Mouse (Mus musculus): Measurements from ENCODE around the gene Actb. TPM values are rescaled to one million over a fixed set of nuclear protein-coding genes. Genes with fewer than 3 reads are reported as not detected.
A peak's percentile ranks its signal among the peaks of the same experiment; 100 is the strongest.

Gene Actb
- total and polyA plus RNA-seq, 2 experiments = 726 to 1,398 TPM

DNA sequence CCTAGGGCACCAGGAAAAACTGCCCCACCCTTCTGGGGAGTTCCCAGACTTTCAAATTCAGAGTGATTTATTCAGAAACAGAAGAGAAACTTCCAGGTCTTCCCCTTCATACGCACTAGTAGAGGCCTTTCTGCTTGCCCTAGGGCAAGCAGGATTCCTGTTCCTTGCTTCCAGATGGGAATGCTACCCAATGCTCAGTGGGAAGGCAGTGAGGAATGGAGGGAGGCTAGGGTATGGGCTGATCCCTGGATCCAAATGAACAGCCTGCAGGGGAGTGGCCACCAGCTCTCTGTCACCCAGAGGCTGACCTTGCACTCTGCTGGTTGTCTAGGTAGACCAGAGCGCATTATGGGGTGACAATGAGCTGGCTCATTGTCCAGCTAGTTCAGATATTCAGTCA, 5.1 kb upstream of the Actb start:
- H3K4me1 ChIP-seq (ENCODE audit: control insufficient read depth, insufficient read depth, low read length) = peaks cover 45% of the 10 kb centered on the region
- no peaks in the 10 kb centered on the region for H3K27me3 ChIP-seq (ENCODE audit: control insufficient read depth, insufficient read depth, low read length)
- no peak overlapping the region for H3K4me3 ChIP-seq (ENCODE audit: insufficient read depth, low read depth, low read length)
- H3K9ac ChIP-seq (ENCODE audit: low read depth, low read length) = no peak overlapping the region
- DNase-seq (ENCODE audit: extremely low read depth, low read depth, low spot score) = peak; percentile 25
- no peak overlapping the region for H3K27ac ChIP-seq (replicated peaks; ENCODE audit: insufficient read depth, low read depth, low read length)
- H3K79me2 ChIP-seq (ENCODE audit: control insufficient read depth, insufficient read depth, low read length) = no peaks in the 10 kb centered on the region
- 63% methylated on average over 2 of the region's 2 CpGs for WGBS
- no peak for TF ChIP-seq CTCF (IDR thresholded peaks at IDR 0.05; ENCODE audit: low read depth, low read length)
- TF ChIP-seq POLR2A (IDR thresholded peaks at IDR 0.05; ENCODE audit: extremely low read depth, insufficient read depth, low read length) = no peak
- no peaks in the 10 kb centered on the region for H3K36me3 ChIP-seq (ENCODE audit: control insufficient read depth, insufficient read depth, low read length)

DNA sequence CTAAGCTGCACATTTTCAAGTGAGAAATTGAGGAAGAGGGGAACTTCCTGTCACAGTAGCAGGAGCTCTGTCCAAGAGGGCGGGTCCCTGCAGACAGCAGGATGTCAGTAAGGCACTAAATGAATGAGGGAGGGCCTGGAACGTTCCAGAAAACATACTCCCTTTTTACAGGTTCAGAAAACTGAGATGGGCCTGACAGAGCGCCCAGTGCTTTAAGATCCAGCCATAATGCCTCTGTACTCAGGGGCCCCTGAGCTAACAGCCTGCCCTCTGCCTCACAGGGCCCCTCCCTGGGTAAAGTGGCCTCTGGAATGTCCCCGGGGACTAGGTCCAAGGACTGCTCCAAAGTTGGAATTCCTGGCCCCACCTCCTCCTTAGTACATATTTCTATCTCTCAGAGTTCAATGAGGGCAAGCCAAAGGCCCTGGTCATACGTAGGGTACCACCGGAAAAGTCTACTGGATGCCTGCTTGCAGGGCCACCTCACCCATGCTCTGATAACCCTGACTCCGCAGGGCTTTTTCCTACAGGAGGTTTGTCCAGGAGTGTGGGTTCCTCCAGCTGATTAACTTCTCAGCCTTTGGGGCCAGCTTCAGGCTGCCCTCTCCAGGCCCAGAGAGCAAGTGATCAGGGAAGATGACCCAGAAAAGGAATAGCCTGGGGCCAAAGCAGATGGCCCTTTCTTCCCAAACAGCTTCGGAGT, 3.2 kb upstream of the Actb start:
- Histone ChIP-seq H3K36me3 (ENCODE audit: control insufficient read depth, insufficient read depth, low read length) (peaks cover 7% of the 10 kb centered on the region), H3K4me1 (ENCODE audit: control insufficient read depth, insufficient read depth, low read length) (peaks cover 37% of the 10 kb centered on the region), H3K79me2 (ENCODE audit: control insufficient read depth, insufficient read depth, low read length) (peaks cover 3% of the 10 kb centered on the region; the same call in 1 of the 2 replicates), H3K9ac (ENCODE audit: low read depth, low read length) (peak overlapping the region; percentile 12), H3K4me3 (ENCODE audit: insufficient read depth, low read depth, low read length) (no peak overlapping the region), H3K27me3 (ENCODE audit: control insufficient read depth, insufficient read depth, low read length) (no peaks in the 10 kb centered on the region), H3K27ac (replicated peaks; ENCODE audit: insufficient read depth, low read depth, low read length) (peak overlapping the region; percentile 87)
- peak; percentile 77 for DNase-seq (ENCODE audit: extremely low read depth, low read depth, low spot score)
- no peak for TF ChIP-seq CTCF (IDR thresholded peaks at IDR 0.05; ENCODE audit: low read depth, low read length)
- no peak for TF ChIP-seq POLR2A (IDR thresholded peaks at IDR 0.05; ENCODE audit: extremely low read depth, insufficient read depth, low read length)
- WGBS = 12% methylated on average over 8 of the region's 8 CpGs

DNA sequence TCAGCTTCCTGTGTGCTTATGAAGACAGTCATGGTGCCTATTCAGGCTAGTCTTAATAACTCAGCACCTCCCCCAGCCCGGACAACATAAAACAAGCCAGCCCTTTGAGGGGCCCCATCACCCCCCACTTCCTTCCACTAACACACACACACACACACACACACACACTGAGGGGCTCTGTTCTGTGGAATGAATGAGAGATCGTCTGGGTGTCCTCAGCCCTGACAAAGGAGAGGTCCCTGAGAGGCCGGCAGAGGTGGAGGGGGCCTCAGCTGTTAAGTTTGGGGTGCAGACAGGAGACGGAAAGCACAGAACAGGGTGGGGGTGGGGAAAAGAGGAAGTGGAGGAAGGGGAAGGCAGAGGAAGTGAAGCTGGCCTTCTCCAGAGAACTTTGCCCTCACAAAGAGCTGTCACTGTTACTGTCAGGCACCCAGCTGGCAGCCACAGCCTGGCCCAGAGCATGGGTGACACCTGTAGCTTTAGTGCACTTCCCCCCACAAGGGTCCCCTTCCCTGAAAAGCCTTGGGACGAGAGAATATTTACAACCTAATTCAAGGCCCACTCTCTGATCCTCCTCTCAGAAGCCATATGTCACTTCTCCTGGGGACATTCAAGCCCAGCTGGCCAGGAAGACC, 2.5 kb upstream of the Actb start:
- H3K9ac ChIP-seq (ENCODE audit: low read depth, low read length) = peak overlapping the region; percentile 17; the same call in 1 of the 2 replicates
- DNase-seq (ENCODE audit: extremely low read depth, low read depth, low spot score) = peak; percentile 84
- peaks cover 13% of the 10 kb centered on the region for H3K36me3 ChIP-seq (ENCODE audit: control insufficient read depth, insufficient read depth, low read length)
- WGBS = 11% methylated on average over 5 of the region's 5 CpGs
- H3K79me2 ChIP-seq (ENCODE audit: control insufficient read depth, insufficient read depth, low read length) = peaks cover 3% of the 10 kb centered on the region; the same call in 1 of the 2 replicates
- H3K27ac ChIP-seq (replicated peaks; ENCODE audit: insufficient read depth, low read depth, low read length) = peak overlapping the region; percentile 87
- no peaks in the 10 kb centered on the region for H3K27me3 ChIP-seq (ENCODE audit: control insufficient read depth, insufficient read depth, low read length)
- no peak overlapping the region for H3K4me3 ChIP-seq (ENCODE audit: insufficient read depth, low read depth, low read length)
- peaks cover 42% of the 10 kb centered on the region for H3K4me1 ChIP-seq (ENCODE audit: control insufficient read depth, insufficient read depth, low read length)
- TF ChIP-seq CTCF (IDR thresholded peaks at IDR 0.05; ENCODE audit: low read depth, low read length) = no peak
- TF ChIP-seq POLR2A (IDR thresholded peaks at IDR 0.05; ENCODE audit: extremely low read depth, insufficient read depth, low read length) = no peak

DNA sequence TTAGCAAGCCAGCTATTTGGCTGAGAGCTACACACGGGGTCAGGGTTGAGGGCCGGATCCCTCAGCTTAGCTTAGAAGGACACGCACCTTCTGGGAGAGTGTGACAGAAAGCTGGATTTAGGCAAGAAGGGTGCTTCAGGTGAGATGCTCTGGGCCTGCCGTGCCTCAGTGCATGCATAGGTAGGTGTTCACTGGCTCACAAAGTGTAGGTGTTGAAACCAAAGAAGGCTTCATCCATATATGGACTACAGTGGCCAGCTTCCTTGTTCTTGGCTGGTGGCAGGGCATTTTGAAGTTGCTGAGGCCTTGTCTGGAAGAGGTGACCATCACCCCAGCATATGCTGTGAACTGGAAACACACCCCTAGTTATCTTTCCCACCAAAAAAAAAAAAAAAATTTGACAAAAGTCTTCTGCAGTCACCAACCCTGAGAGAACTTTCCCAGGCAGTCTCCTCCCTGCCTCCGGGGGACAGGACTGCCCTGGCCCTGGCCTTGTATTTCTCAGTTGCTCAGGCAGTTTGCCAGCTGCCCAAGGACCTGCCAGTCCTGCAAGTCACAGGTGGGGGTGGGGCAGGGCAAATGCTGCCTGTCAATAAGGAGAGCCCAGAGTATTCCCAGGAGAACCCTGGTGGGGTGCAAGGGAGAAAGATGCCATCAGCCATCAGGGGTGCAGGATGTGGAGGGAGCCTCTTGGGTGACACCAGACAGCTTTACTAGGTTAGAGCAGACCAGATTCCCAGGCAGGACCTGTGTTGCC, 1.4 kb upstream of the Actb start:
- peaks cover 21% of the 10 kb centered on the region for H3K36me3 ChIP-seq (ENCODE audit: control insufficient read depth, insufficient read depth, low read length)
- H3K27me3 ChIP-seq (ENCODE audit: control insufficient read depth, insufficient read depth, low read length) = no peaks in the 10 kb centered on the region
- H3K9ac ChIP-seq (ENCODE audit: low read depth, low read length) = peak overlapping the region; percentile 70
- 11% methylated on average over 5 of the region's 5 CpGs for WGBS
- no peak overlapping the region for H3K4me3 ChIP-seq (ENCODE audit: insufficient read depth, low read depth, low read length)
- H3K27ac ChIP-seq (replicated peaks; ENCODE audit: insufficient read depth, low read depth, low read length) = peak overlapping the region; percentile 87
- 0 out of 2 replicates have a peak, but pooled peaks have one; percentile 0 for TF ChIP-seq CTCF (IDR thresholded peaks at IDR 0.05; ENCODE audit: low read depth, low read length)
- no peak for TF ChIP-seq POLR2A (IDR thresholded peaks at IDR 0.05; ENCODE audit: extremely low read depth, insufficient read depth, low read length)
- peak; percentile 75 for DNase-seq (ENCODE audit: extremely low read depth, low read depth, low spot score)
- H3K79me2 ChIP-seq (ENCODE audit: control insufficient read depth, insufficient read depth, low read length) = peaks cover 3% of the 10 kb centered on the region; the same call in 1 of the 2 replicates
- H3K4me1 ChIP-seq (ENCODE audit: control insufficient read depth, insufficient read depth, low read length) = peaks cover 46% of the 10 kb centered on the region

DNA sequence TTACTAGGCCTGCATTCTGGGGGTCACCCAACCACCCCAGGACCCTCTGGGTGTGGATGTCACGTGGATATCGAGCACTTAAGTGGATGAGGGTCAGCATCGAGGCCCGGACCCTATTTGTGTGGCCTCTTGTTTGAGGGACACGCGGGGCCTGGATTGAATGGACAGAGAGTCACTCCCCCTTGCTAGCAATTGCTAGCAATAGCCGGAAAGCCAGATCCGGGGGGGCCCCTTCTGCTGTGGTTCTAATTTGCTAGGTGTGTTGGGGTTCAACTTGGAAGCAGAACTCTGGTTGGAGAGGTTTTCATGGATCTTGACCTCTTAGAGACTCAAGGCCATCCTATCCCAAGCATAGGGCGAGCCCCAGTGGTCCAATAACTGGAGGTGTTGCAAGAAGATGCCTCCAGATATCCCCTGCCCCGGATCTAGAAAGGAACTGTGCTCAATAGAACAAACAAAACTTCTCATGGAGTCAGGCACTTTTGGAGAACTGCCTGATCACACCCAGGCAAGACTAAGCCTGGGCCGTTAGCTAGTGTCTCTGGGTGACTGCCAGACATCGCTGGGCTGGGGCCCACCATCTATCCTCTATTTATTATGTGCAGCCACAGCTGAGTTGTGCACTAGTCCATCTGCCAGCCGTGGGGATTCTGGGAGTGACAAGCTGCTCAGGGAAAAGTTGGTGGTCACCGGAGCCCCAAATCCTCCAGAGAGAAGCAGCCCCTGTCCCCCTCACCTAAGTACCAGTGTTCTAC, 671 bp upstream of the Actb start:
- Histone ChIP-seq H3K79me2 (ENCODE audit: control insufficient read depth, insufficient read depth, low read length) (peaks cover 3% of the 10 kb centered on the region; the same call in 1 of the 2 replicates), H3K9ac (ENCODE audit: low read depth, low read length) (peak overlapping the region; percentile 70), H3K4me3 (ENCODE audit: insufficient read depth, low read depth, low read length) (peak overlapping the region; percentile 24), H3K36me3 (ENCODE audit: control insufficient read depth, insufficient read depth, low read length) (peaks cover 28% of the 10 kb centered on the region), H3K27me3 (ENCODE audit: control insufficient read depth, insufficient read depth, low read length) (no peaks in the 10 kb centered on the region), H3K4me1 (ENCODE audit: control insufficient read depth, insufficient read depth, low read length) (peaks cover 41% of the 10 kb centered on the region), H3K27ac (replicated peaks; ENCODE audit: insufficient read depth, low read depth, low read length) (peak overlapping the region; percentile 87)
- TF ChIP-seq POLR2A (IDR thresholded peaks at IDR 0.05; ENCODE audit: extremely low read depth, insufficient read depth, low read length) (no peak), CTCF (IDR thresholded peaks at IDR 0.05; ENCODE audit: low read depth, low read length) (no peak)
- WGBS = 11% methylated on average over 14 of the region's 14 CpGs
- peak; percentile 48 for DNase-seq (ENCODE audit: extremely low read depth, low read depth, low spot score)

All from liver, adult 2 months (tissue).